Mouse (Mus musculus) frontal cortex, postnatal 36 days (tissue): ENCODE data around the gene Rnf44.
A peak's percentile ranks its signal among the peaks of the same experiment; 100 is the strongest.

ENCODE experiments used
- DNase-seq, 2 experiments: peaks; one replicate each; pipeline ENCODE4 v3.0.0; 2022; ENCODE audit warnings: low spot score in 2 of 2

The Rnf44 gene

DNA sequence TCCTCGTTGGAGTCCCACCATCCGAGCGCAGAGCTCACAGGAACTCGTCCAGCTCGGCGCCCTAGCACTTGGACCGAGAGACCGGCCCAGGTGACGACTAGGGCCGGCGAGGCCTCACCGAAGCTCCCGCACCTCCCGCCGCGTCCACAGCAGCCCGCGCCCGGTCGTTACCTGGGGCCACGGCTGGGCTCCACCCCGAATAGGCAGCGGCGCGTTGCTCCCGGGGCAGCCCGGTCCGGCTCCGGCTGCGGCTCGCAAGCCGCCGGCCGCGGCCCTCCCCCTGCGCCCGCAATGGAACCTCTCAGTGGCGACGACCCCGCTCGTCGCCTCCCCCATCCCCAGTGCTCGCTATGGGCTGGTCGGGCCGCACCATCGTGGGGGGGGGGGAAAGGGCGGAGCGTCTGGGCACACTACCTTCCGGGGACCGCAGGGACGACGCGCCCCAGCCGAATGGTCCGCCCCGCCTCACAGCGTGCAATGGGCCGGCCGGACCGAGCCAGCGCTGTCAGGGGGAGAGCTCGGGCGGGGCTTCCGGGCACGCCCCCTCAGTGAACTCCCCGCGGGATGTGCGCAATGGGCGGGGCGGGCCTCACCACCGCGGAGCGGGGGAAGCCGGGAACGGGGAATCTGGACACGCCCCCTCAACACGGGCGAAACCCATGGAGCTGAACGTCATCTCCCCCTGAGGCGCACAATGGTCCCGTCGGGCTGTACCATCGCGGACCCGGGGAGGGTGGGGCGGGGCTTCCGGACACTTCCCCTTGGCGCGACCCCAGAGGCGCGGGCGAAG lies at the start of gene Rnf44:
Gene Rnf44 (minus strand): TSS at position 350 of the 790 bp plus-strand sequence.
- DNase-seq: peak; percentile 98 to 99

DNA sequence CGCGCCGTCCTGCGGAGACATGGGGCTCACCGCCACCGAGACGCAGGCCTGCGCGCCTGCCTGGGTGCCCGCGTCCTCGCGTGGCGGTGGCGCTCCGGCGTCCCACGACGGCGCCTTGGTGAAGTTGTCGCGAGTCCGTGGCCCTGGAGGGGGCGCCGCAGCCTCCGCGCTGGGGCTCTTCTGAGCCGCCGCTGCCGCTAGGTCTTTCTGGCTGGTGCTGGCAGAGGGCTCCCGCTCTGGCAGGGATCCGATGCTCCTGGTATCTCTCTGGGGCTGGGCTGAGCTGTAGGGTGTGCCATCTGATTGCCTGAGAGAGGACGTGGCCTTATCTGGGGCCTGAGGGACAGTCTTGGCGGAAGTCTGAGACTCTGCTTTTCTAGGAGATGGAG lies 44.5 kb upstream of the Rnf44 start:
- DNase-seq: no peak

DNA sequence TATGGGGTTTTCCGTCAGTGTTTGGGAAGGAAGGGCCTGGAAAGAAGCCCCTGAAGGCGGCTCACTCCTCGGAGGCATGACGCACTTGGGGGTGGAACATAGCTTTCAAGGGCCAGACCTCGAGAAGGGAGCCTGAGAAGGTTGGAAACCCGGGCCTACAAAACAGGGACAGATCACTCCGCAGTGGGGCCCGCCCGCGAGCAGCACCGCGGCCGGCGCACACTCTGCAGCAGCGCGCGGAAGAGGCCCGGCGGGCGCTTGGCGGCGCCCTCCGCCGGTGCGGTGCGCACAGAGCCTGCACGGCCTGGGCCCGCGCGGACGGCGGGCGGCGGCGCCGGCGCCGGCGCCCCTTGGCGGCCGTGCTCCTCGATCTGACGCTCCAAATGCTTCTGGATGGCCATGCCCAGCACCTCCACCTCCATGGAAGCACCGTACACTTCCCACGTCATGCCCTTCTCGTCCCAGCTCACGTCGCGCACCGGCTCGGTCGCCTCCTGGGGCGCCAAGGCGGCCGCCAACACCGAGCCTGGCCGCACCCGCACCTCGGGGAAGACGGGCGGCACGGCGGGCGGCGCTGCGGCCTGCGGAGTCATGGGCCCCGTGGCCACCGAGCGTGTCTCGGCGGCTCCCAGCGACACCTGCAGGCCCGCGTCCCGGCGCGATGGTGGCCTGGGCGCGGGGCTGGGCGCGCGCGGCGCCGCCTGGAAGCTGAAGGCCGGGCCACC lies 43.9 kb upstream of the Rnf44 start:
- no peak for DNase-seq

DNA sequence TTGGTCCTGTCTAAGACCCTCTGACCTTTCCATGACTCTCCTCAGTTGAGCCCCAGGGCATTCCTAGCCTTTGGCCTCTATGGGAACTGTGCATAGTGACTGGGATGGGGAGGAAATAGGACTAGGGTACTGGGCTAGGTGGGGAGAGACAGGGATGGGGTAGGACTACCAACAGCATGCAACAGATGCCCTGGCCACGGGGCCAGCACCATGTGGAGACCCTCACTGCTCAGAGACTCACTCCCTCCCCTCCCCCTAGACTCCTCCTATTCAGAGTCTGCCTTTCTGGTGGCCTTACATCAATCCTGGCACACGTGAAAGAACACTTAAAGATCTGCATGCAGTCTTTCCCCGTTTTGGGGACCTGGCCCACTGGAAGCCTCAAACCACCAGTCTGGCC lies 43.2 kb upstream of the Rnf44 start:
- DNase-seq: no peak

DNA sequence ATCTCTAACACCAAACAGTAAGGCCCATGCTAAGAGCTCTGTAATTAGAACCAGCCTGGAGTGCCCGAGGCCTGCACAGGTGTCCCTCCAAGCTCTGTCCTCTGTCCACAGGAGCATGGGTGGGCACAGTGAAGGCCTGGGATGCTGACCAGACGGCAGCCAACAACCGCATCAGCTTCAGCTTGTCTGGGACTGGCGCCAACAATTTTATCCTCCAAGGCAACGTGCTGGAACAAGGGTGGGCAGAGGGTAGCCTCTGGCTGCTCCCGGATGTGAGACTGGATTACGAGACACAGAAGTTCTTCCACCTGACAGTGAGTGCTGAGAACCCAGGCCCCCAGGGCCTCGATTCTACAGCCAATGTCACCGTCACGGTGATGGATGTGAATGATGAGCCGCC lies 32.4 kb upstream of the Rnf44 start:
- DNase-seq: no peak

DNA sequence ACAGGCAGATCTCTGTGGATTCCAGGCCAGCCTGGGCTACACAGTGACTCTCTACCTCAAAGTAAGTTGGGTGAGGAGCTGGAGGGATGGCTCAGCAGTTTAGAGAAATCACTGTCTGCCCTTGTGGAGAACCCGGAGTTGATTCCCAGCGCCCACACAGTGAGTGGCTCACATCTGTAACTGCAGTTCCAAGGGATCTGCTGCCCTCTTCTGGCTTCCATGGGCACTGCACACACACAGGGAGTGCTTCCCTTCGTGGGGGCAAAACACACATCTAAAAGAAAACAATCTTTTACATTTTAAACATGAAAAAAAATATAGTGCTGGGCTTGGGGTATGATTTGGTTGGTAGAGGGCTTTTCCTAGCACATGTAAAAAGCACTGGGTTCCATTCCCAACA lies 29.4 kb upstream of the Rnf44 start:
- DNase-seq: no peak

DNA sequence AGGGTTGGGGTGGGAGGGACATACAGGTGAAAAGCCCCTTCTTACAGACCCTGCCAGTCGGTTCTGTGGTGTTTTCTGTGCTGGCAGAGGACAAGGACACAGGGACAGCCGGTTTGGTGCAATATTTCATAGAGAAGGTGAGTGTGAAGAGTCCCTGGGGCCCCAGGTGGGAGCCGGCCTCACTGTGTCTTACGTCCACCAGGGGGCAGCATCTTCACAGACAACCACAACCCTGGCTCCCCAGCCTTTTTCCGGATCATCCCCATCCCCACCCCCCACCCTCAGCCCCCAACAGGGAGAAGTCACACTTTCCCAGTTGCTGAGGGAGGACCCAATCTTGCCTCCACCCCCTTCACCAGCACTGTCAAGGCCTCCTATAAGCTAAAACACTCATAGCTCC lies 23.2 kb upstream of the Rnf44 start:
- DNase-seq: peak; percentile 66 to 70

DNA sequence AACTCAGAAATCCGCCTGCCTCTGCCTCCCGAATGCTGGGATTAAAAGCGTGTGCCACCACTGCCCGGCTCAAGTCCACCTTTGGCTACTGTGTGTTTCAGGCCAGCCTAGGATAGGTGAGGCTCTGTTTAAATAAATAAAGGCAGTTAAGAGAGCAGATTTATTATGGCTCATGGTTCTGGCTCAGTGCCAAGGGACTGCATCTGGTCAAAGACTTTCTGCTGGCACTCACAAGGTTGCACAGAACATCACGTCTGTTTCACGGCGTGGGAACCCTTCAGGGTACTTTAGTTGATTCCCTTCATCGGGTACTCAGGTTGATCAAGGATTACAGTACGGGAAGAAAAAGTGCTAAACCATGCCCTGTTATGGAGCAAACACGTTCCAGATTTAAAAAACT lies 21.3 kb upstream of the Rnf44 start:
- DNase-seq: no peak

DNA sequence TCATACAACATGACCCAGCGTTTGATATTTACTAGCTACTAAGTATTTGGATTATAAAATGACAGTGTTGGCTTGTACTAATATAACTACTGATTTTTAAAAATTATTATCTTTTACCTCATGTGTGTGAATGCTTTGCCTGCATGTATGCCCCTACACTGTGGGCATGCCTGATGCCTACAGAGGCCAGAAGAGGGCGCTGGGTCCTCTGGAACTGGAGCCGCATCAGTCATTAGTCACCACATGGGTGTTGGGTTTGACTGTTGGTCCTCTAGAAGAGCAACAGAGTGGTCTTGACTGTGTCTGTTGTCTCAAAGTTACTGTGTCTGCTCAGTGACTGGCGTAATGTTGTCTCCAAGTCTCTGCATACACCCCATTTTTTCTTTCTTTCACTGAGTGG lies 20.7 kb upstream of the Rnf44 start:
- no peak for DNase-seq

DNA sequence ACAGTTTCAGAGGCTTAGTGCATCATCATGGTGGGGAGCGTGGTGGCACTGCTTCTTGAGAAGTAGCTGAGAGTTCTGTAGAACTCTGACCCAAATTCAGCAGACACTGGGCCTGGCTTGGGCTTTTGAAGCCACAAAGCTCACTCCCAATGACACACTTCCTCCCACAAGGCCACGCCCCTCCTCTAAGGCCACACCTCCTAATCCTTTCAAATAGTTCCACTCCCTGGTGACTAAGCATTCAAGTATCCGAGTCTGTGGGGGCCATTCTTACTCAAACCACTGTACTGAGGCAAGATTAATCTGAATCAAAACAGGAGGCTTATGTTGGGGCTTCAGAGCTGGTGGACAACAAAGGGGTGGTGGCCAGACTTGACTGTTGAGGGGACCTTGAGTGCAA lies 17.2 kb upstream of the Rnf44 start:
- DNase-seq: no peak

DNA sequence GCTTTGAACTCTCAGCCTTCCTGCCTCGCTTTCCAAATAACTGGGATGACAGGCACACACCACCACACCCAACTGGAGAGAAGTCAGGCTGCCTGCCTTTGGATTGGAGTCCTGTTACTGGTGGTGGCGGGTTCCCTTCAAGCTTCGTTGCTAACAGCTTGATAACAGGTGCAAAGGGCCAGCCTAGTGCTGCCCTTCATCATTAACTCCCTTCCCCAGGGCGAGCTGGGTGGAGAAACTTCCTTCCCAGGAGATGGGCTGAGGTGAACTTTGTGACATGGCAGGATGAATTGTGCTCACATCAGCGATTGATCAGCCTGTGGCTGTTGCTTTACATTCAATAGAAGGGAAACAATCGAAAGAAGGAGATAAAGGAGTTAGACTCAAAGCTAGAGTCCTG lies 11.2 kb upstream of the Rnf44 start:
- DNase-seq: no peak

DNA sequence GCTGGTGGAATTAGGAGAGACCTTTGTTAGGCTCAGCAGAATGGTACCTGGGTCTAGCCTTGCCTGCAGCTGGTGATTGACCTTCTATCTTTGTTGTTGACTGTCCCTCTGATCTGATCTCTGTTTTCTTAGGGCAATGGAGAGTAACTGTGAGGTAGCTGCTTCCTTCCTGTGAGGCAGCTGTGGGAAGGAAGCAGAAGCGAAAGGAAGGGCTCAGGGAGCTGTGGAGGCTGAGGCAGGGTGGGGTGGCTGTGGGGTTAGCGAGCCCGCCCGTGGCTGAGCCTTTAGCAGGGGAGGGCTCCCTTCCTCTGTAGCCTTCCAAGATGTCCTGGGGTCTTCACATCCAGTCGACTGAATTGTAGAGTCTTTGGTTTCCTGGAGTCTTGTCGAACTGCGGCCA lies 8.8 kb upstream of the Rnf44 start:
- DNase-seq: no peak

DNA sequence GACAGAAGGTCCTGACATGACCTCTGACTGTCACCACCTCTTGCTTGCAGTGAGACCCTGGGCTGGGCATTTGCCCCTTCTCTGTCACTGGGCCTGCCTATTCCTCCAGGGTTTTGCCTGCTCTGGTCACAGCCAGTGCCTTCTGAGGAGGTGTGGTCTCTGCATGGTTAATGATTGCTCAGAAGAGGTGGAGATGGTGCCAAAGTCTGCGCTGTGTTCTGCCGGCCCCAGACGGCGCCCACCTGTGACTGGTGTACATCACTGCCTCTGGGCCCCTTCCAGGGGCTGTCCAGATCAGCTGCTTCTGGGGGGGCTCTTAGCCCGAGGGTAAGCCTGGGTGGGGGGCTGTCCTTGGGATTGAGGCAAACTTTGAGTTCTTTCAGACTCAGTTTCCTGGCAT lies 7.5 kb upstream of the Rnf44 start, which contains the start of gene Cdhr2:
Gene Cdhr2 (plus strand): TSS at position 219 of the 400 bp plus-strand sequence.
- DNase-seq: no peak

DNA sequence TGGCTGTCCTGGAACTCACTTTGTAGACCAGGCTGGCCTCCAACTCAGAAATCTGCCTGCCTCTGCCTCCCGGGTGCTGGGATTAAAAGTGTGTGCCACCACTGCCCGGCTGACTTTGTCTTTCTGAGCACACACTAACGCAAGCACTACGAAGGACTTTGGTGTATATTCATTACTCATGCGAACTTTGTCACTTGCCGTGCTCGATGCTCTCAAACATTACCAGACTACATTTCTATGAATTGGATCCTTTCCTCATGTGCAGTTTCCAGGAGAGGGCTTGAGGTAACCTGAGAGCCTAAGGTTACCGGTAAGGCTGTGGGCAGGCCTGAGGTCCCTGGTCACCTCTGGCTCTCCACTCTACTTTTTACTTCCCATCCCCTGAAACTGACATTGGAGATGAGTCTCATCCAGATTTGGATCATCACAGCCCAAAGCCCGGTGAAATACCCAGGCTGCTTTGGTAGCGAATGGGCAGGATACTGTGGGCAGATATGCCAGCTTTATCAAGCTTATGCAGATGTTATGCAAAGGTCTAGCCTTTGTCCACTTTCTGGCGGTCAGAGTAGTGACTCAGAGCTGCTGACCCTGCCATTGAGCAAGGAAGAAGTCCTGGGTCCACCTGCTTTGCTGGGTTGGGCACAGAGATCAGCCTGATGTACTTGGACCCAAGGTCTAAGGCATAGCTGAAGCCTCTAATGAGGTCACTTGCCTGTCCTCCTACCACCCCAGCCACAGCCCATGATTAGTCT lies 1.9 kb upstream of the Rnf44 start:
- DNase-seq: no peak

DNA sequence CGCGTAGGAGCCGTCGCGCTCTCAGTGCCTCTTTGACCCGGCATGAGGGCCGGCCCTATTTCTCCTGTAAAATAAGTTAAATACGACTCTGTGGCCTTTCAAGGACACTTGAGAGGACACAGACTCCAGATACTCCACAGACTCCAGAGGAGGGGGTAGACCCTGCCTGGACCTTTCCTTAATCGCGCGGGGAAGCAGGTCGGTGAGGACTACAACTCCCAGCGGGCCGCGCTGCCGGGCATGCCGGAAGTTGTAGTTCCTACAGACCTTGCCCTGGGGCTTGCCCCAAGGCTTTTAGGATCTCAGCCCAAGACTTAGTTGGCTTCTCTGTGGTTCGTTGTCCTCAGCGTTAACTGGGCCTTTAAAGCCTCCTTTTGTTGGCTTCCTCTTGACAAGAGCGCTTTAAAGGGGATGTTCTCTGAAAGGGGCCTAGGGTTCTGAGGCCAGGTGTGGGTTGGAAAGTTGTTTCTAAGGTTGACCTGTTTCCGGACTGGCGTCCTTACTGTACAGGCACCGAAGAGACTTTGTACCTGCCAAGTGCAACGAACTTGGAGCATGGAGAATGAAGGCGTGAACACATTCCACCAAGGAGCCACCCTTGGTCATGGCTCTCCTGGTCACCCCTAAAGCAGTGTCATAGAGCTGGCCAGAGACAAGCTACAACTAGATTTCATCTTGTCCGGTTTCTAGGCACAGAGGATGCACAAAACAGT lies 797 bp upstream of the Rnf44 start:
- peak in 1 of 2 experiments; percentile 88 for DNase-seq

DNA sequence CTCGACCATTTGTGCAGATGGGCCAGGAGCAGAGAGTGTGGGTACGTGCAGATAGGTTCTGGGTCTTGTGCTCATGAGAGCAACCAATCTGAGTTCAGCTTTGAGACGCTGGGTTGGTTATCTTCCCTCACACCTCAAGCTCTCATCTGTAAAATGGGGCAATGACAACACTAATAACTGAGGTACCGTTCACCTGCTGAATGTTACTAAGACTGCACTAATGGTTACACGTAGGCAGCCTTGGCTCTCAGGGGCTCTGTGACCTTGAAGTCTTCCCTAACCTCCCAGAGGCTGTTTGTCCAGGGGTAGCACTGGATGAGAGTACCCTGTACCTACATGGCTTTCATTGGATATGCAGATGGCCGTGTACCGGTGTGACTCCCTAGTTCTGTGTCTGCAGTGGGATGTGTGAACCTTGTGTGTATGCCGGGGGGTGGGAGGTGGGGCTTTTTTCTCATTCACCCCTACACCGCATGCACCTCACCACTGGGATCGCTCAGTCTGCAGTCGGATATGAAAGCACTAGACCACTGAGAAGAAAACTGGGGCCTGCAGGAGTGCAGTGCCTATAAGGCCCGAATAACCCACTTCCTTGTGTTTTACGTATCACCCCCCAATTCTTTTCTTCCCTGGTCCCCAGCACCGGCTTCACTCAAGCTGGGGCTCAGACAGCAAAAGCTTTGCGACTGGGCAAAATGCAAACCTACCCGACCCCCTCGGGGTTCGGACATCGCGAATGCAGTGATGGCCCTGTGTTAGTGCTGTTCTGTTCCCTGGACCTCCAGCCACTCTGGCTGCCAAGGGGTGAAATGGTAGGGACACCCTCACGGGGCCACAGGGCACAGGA lies 773 bp downstream of the Rnf44 start:
- DNase-seq: no peak

DNA sequence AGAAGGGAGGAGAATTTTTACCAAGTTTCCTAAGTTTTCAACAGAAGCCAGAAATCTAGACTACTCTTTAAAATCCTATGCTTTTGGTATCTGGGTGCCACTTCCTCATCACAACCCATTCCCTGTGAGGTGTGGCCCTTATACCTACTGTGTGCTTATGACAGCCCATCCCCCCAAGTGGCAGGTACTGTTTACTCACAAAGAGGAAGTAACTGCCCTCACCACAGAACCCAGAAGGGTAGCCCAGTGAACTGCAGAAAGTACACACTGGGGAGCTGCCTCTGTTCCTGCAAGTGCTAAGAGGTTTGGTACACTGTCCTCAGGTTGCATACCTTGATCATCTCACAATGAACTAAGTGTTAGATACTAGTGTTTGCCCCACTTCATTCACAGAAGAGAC lies 2.0 kb downstream of the Rnf44 start:
- DNase-seq: no peak

DNA sequence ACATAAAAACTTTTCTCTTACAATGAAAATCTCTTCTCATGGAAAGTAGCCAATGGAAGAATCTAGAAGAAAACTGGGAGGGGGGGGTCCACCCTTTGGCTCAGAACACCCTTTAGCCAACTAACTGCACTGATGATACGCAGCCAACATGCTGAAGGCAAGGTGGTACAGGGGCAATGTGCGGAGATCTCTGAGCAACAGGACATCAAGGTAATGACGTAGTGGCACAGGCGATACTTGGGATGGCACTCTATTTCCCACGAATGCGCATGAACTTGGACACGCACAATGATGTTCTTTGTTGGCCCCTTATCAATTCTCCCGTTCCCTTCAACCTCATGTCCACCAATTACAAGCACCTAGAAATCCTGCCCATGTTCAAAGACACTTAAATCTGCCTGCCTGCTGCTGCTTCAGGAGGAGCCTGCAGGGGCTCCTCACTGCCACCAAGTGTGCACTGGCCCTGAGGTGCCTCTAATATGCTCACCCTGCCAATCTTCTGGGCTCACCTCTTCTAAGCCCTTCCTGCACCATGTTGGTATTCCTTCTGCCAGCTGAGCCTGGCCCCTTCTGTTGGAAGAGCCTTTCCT lies 3.5 kb downstream of the Rnf44 start:
- no peak for DNase-seq

DNA sequence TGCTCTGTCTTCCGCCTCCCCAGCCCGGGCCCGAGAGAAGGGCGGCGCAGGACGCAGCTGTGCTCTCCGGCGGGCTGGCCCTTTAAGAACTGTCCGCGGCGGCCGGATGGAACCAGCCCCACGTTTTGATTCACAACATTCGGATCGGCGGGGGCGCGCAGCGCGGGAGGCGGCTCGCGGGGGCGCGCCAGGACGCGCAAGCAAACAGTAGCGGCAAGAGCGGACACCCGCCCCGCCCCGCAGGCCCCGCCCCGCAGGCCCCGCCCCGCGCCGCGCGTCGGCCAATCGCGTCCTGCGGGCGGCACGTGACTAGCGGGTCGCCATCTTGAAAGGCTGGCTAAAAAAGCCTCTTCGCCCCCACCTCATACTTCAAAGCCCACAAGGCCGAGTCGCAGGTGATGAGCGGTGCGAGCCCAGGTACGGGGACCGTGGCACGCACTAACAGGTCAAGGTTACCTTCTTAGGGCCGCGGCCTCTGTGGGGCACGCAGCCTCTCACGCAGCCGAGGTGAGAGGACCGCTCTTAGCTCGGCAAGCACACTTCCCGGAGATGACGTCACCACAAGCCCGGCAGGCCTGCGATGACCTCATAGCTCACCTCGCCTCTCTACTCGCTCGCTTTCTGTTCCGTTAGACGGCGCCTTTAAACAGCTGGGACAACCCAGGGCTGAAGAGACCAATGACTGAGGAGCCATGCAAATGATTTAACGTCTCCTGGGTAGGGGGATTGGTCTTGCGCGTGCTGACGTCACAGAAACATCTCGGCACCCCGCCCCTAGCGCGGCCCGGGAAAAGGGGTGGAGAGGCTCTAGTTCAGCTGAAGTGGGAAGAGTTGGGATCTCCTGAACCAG lies 5.9 kb downstream of the Rnf44 start:
- peak; percentile 94 to 99 for DNase-seq

DNA sequence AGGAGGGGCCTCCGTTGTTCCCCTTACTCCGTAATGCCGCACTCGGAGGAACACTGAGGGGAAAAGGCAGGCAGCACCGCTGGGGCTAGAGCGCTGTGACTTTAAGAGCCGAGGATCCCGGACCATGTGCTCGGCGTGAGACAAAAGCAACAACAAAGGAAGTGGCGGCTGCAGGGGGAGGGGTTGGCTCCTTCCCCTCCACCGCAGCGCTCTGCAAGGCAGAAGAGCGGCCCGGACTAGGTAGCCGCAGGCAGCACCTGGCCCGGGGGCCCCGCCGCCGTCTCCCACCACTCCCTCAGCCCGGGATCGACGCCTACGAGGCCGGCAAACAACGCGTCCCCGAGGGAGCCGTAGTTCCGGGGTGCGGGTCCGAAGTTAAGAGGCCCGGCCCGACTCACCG lies 6.6 kb downstream of the Rnf44 start:
- DNase-seq: peak; percentile 69 to 76
